Mouse (Mus musculus) cerebellum, postnatal 14 days (tissue): ENCODE results near the gene Gpatch1.

Source experiments
- DNase-seq, 2 experiments: peaks; one replicate each; pipeline ENCODE4 v3.0.0; 2021; ENCODE audit warnings: mixed read lengths in 2 of 2

Gpatch1 gene

DNA sequence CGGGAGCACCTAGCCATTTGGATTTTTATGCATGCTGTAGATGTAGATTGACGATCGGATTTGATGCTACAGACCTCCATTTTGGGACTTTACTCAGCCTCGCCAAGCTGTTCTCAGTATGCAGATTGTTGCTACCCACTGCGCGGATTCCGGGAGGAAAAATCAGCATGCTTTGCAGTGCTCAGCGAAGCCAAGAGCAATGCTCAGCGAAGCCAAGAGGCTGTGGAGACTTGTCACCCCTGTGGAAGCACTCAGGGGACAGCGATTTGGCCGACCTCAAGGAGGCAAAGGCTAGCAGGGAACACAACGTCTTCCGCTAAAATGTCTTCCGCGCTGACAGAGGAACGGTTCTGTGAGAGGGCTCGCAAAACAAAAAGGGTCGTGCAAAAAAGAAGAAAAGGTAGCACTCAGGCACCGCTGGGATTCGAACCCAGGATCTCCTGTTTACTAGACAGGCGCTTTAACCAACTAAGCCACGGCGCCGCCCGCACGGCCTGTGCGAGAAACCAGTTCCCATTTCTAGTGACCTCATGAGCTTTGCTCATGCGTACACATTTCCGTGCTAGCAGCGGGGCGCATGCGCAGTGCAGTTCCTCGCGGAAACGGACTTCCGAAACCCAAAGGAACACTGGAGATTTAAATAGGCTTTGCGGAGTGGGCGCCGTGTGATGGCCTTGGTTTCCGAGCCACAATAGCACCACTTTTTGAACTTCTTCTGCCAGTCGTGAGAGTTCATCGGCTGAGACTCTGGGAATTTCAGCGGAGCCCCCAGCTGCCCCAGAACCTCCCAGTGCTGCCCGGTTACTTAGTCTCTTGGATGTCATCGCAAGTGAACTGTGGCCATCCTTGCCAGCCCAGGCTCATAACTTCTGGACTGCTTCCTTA, 83.6 kb downstream of the Gpatch1 start:
- peak; percentile 99 to 100 for DNase-seq

DNA sequence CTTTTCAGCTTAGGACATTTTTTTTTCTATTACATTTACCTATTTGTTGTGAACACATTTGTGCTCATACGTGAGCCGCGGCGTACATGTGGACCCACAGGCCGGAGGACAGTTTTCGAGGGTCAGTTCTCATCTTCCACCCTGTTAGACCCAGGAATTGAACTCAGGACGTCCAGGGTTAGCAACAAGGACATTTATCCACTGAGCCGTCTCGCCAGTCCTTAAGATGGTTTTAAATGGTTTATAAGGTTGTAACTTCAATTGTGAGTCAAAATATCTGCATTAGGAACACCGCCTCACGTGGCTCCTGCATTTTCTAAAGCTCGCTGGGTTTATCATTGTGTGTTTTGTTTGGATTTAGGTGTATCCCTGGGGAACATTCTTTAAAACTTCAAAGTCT, 84.4 kb downstream of the Gpatch1 start:
- DNase-seq: peak in 1 of 2 experiments; percentile 35

DNA sequence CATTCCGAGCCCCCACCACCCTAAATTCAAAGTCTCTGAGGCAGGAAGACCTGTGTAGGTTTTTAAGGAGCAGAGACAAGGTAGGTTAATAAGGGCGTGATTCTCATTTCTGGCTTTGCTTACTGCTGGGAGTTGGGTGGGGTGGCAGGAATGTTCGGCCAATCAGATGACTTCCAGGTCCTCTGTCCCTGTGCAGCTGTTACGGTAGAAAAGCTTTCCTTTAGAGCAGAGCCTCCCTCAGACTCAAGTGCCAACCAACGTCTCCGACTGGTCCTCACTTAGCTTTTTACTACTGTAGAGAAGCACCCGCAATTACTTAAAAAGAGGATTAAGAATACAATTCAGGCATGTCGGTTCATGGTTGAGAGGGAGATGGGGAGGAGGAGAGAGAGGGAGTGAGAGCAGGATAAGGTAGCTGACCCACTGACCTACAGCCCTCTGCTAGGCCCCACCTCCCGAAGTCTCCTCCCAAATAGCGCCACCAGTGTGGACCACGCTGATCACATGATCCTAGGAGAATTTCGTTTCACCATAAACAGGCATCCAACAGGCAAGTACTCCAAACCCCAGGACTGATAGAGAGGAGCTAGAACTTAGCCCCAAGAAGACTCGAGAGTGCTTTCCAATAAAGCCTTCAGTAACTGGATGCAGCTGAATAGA, 85.3 kb downstream of the Gpatch1 start:
- no peak for DNase-seq

DNA sequence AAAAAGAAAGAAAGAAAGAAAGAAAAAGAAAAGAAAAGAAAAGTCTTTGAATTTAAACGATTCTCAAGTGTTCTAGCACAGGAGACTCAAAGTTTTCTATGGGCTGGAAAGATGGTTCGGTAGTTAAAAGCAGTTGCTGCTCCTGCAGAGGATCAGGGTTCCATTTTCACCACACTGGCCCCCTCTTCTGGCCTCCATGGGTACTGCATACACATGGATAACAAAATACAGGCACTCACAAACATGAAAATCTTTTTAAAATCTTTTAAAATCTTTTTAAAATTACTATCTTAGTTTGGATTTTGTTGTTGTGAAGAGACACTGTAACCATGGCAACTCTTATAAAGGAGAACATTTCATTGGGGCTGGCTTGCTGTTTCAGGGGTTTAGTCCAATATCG, 87.9 kb downstream of the Gpatch1 start:
- peak in 1 of 2 experiments; percentile 47 for DNase-seq
